Mouse (Mus musculus) left cerebral cortex, postnatal 10 days (tissue): ENCODE measurements around the gene Pvr. TPM values are rescaled to one million over a fixed set of nuclear protein-coding genes. Genes with fewer than 3 reads are reported as not detected.

Source experiments
- DNase-seq, 2 experiments: peaks; one replicate each; pipeline ENCODE4 v3.0.0; 2021 to 2022; ENCODE audit warnings: low spot score in 2 of 2, mixed read lengths in 1 of 2; ENCODE audit errors: extremely low spot score in 1 of 2
- intact Hi-C: fragments of 180-260 bp; cut with DNase I; formaldehyde crosslinking; loops from one replicate; pipeline ENCODE4 v1.15.1; 2025
- total RNA-seq, 2 experiments: library from RNA; stranded (reverse); gene quantifications; 2 replicates each; pipeline ENCODE4 v1.2.3; 2021

Gene Pvr
- total RNA-seq, 2 experiments from 2014 or later = 9.8 to 14.1 TPM

GRCm38 (mm10) chr7:19887849-19888248 lies 33.1 kb downstream of the Pvr start, which contains the start of gene Ceacam19:
Gene Ceacam19, minus strand, starts transcription at chr7:19887965.
- intact Hi-C loops = no loop called here
- DNase-seq = no peak

GRCm38 (mm10) chr7:19880754-19881153 lies 40.2 kb downstream of the Pvr start:
- DNase-seq = no peak
- intact Hi-C loops = no loop called here

GRCm38 (mm10) chr7:19876781-19877425 lies 44.1 kb downstream of the Pvr start:
- intact Hi-C loops = no loop called here
- DNase-seq = no peak

- intact Hi-C loops = no loop called here
- peak in 1 of 2 experiments; percentile 38 for DNase-seq
Measured at GRCm38 (mm10) chr7:19875948-19876682, 44.8 kb downstream of the Pvr start.

- DNase-seq = no peak
- intact Hi-C loops = loop anchor here (5.0 kb wide), 1 partner anchor 75 kb away; the partner anchor contains the start of gene Cblc
Measured at GRCm38 (mm10) chr7:19871943-19872601, 48.9 kb downstream of the Pvr start.

- DNase-seq = no peak
- intact Hi-C loops = loop anchor here (5.0 kb wide), 1 partner anchor 74 kb away; the partner anchor contains the start of gene Cblc
Measured at GRCm38 (mm10) chr7:19871137-19871621, 49.8 kb downstream of the Pvr start.

GRCm38 (mm10) chr7:19867751-19868399 lies 53.1 kb downstream of the Pvr start:
- intact Hi-C loops = no loop called here
- no peak for DNase-seq

- DNase-seq = no peak
- intact Hi-C loops = no loop called here
Measured at GRCm38 (mm10) chr7:19866490-19866889, 54.5 kb downstream of the Pvr start.

GRCm38 (mm10) chr7:19865246-19866036 lies 55.5 kb downstream of the Pvr start:
- no peak for DNase-seq

GRCm38 (mm10) chr7:19864241-19864640 lies 56.7 kb downstream of the Pvr start:
- DNase-seq = no peak
- intact Hi-C loops = no loop called here

More at GRCm38 (mm10) chr7:19865246-19866036, 55.5 kb downstream of the Pvr start:
- intact Hi-C loops = no loop called here

GRCm38 (mm10) chr7:19861199-19861598 lies 59.8 kb downstream of the Pvr start, which contains the start of gene Ceacam16:
Gene Ceacam16, minus strand, starts transcription at chr7:19861299.
- intact Hi-C loops = no loop called here
- no peak for DNase-seq

- DNase-seq = no peak
- intact Hi-C loops = no loop called here
Measured at GRCm38 (mm10) chr7:19859740-19860139, 61.2 kb downstream of the Pvr start.

- intact Hi-C loops = no loop called here
- DNase-seq = no peak
Measured at GRCm38 (mm10) chr7:19856283-19856682, 64.7 kb downstream of the Pvr start.

GRCm38 (mm10) chr7:19855663-19856062 lies 65.3 kb downstream of the Pvr start:
- DNase-seq = no peak
- intact Hi-C loops = no loop called here

Other genes starting within 250 kb of the Pvr start
- not detected for gene Apoc2, start 243.2 kb downstream of the Pvr start, total RNA-seq
- gene Gm44805, start 239.7 kb downstream of the Pvr start, total RNA-seq = not detected
- not detected for gene Apoc4, start 239.7 kb downstream of the Pvr start, total RNA-seq
- gene Apoc1, start 228.5 kb downstream of the Pvr start, total RNA-seq = 1 to 10 TPM; 3.1 to 3.3 TPM
- gene Apoe, start 222.0 kb downstream of the Pvr start, total RNA-seq = 1,000 to 10,000 TPM; 1,326 to 1,376 TPM
- 100 to 1,000 TPM; 114 to 118 TPM for gene Tomm40, start 205.7 kb downstream of the Pvr start, total RNA-seq
- gene Nectin2, start 170.7 kb downstream of the Pvr start, total RNA-seq = 10 to 100 TPM; 18.9 to 22.0 TPM
- gene Bcam, start 150.1 kb downstream of the Pvr start, total RNA-seq = 10 to 100 TPM; 10.3 to 10.9 TPM
- gene Cblc, start 124.4 kb downstream of the Pvr start, total RNA-seq = not detected
- 1 to 10 TPM in 1 of 2 experiments, not detected in 1; 1.0 TPM for gene Bcl3, start 98.4 kb downstream of the Pvr start, total RNA-seq
- 1 to 10 TPM; 6.3 to 6.7 TPM for gene Gm19345, start 69.2 kb downstream of the Pvr start, total RNA-seq
- gene Ceacam16, start 59.9 kb downstream of the Pvr start, total RNA-seq = not detected
- gene Ceacam19, start 33.2 kb downstream of the Pvr start, total RNA-seq = not detected
- gene Igsf23, start 29.6 kb upstream of the Pvr start, total RNA-seq = not detected
- not detected for gene Ceacam20, start 44.3 kb upstream of the Pvr start, total RNA-seq
- gene Nlrp9b, start 70.3 kb upstream of the Pvr start, total RNA-seq = not detected
- not detected for gene Vmn1r91, start 178.5 kb upstream of the Pvr start, total RNA-seq
- gene Gm16442, start 201.4 kb upstream of the Pvr start, total RNA-seq = not detected
- gene Vmn1r93, start 217.9 kb upstream of the Pvr start, total RNA-seq = not detected
- not detected for gene Vmn1r94, start 247.2 kb upstream of the Pvr start, total RNA-seq